Mouse (Mus musculus): ENCODE measurements at regions not wholly inside any gene's neighbourhood (a gene's known extent, or its start where the extent isn't known, plus 50 kb on each side); places are given as distances from the start of the nearest gene placed in this dataset.
A peak's percentile ranks its signal among the peaks of the same experiment; 100 is the strongest.

- 74% methylated on average over 1 of the region's 1 CpGs for WGBS
- Histone ChIP-seq H3K4me2 (no peak overlapping the region), H3K9me3 (no peaks in the 10 kb centered on the region), H3K4me1 (replicated peaks) (no peaks in the 10 kb centered on the region), H3K9ac (no peak overlapping the region), H3K4me3 (no peak overlapping the region), H3K27ac (no peak overlapping the region), H3K27me3 (no peaks in the 10 kb centered on the region), H3K36me3 (no peaks in the 10 kb centered on the region)
- ATAC-seq (ENCODE audit: low FRiP score) = no peak
These were observed 115.3 kb downstream of the Rgs21 start for GRCm38 (mm10) chr1:144452141-144452540.

- Histone ChIP-seq H3K4me2 (no peak overlapping the region), H3K36me3 (no peaks in the 10 kb centered on the region), H3K9me3 (no peaks in the 10 kb centered on the region), H3K4me3 (no peak overlapping the region), H3K27ac (no peak overlapping the region), H3K4me1 (replicated peaks) (no peaks in the 10 kb centered on the region), H3K9ac (no peak overlapping the region), H3K27me3 (no peaks in the 10 kb centered on the region)
- WGBS = 76% methylated on average over 1 of the region's 1 CpGs
- no peak for ATAC-seq (ENCODE audit: low FRiP score)
These were observed 115.7 kb downstream of the Rgs21 start for GRCm38 (mm10) chr1:144451731-144452130.

- WGBS = 85% methylated on average over 2 of the region's 2 CpGs
- H3K9ac ChIP-seq = no peak overlapping the region
- H3K27ac ChIP-seq = no peak overlapping the region
- no peak overlapping the region for H3K4me3 ChIP-seq
- H3K4me1 ChIP-seq (replicated peaks) = no peaks in the 10 kb centered on the region
- no peaks in the 10 kb centered on the region for H3K36me3 ChIP-seq
- H3K27me3 ChIP-seq = no peaks in the 10 kb centered on the region
- ATAC-seq (ENCODE audit: low FRiP score) = no peak
- H3K9me3 ChIP-seq = no peaks in the 10 kb centered on the region
- no peak overlapping the region for H3K4me2 ChIP-seq
These were observed 130.8 kb downstream of the Rgs21 start for GRCm38 (mm10) chr1:144436617-144437016.

DNA sequence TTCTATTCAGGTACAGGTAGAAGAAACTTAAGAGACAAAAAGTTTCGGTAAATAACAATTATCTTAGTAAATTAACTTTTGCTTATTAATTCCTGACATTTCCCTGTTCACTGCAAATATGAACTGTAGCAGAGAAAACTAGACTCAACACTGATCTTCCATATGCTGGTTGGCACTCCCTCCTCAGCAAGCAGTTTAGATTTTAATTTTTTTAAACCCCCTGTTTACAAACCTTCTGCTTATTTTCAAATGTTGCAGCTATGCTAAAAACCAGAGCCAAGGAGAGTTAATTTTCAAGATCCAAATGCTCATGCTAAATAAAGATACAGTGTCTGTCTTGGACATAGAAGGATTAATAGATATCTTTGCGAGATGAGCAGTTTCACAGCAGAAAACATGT lies 134.7 kb downstream of the Rgs21 start:
- WGBS = 91% methylated on average over 2 of the region's 2 CpGs
- no peak overlapping the region for H3K27ac ChIP-seq
- no peak overlapping the region for H3K4me2 ChIP-seq
- H3K9me3 ChIP-seq = no peaks in the 10 kb centered on the region
- H3K4me3 ChIP-seq = no peak overlapping the region
- no peak overlapping the region for H3K9ac ChIP-seq
- H3K36me3 ChIP-seq = no peaks in the 10 kb centered on the region
- ATAC-seq (ENCODE audit: low FRiP score) = no peak
- H3K27me3 ChIP-seq = no peaks in the 10 kb centered on the region
- H3K4me1 ChIP-seq (replicated peaks) = no peaks in the 10 kb centered on the region

DNA sequence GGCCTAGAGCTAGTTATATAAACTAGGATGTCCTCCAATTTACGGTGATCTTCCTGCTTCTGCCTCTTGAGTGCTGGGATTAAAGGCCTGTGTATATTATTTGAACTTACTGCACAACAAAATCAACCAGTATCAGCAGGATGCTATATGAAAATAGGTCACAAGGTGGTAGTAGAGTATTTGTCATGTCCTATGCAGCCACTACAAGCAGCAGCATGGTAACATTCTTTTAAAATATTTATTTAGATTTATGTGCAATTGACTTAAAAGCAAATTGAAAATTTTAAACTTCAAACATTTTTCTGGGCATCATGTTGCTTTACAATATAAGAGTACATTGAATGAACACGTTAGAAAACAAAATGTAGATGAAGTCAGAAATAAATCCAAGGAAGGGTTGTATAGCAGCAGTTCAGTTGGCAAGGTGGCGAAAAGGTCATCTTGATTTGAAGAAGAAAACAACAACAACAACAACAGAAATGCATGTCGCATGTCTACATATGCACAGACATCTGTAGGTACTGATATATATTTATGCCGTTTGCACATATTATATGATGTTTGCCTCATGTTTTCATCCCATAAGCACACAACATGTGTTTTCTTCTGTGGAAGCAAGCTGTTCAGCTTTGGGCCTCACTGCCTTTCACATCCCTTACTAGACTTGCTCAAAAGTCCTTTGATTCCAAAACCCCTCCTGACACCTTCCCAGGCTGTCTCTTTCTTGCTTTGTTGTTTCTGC lies 135.8 kb downstream of the Rgs21 start:
- H3K9ac ChIP-seq = no peak overlapping the region
- H3K4me2 ChIP-seq = no peak overlapping the region
- no peak overlapping the region for H3K4me3 ChIP-seq
- no peaks in the 10 kb centered on the region for H3K27me3 ChIP-seq
- ATAC-seq (ENCODE audit: low FRiP score) = peak; percentile 76; the same call in 1 of the 2 replicates
- H3K27ac ChIP-seq = no peak overlapping the region
- no peaks in the 10 kb centered on the region for H3K9me3 ChIP-seq
- H3K4me1 ChIP-seq (replicated peaks) = no peaks in the 10 kb centered on the region
- no peaks in the 10 kb centered on the region for H3K36me3 ChIP-seq
- 89% methylated on average over 5 of the region's 5 CpGs for WGBS

DNA sequence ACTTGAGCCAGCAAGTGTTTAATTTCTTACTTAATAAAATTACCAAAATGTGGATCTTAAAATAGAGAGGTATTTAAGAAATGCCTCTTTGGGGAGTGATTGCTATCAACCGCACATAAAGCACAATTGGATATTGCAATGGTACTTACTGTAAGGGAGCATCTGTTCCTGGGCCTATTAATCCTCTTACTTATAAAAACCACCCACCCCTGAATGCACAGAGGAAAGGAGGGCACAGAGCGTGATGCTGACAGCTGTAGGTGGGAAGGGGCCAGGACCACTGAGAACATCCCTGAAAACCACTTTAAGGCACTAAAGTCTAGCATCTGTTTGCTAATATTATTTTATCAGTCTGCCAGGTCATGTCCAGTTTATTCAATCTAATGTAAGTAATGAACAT lies 146.1 kb downstream of the Rgs21 start:
- H3K4me3 ChIP-seq = no peak overlapping the region
- H3K27me3 ChIP-seq = no peaks in the 10 kb centered on the region
- H3K4me2 ChIP-seq = no peak overlapping the region
- no peaks in the 10 kb centered on the region for H3K36me3 ChIP-seq
- H3K27ac ChIP-seq = no peak overlapping the region
- no peak overlapping the region for H3K9ac ChIP-seq
- WGBS = 64% methylated on average over 2 of the region's 2 CpGs
- no peaks in the 10 kb centered on the region for H3K9me3 ChIP-seq
- H3K4me1 ChIP-seq (replicated peaks) = no peaks in the 10 kb centered on the region
- no peak for ATAC-seq (ENCODE audit: low FRiP score)

DNA sequence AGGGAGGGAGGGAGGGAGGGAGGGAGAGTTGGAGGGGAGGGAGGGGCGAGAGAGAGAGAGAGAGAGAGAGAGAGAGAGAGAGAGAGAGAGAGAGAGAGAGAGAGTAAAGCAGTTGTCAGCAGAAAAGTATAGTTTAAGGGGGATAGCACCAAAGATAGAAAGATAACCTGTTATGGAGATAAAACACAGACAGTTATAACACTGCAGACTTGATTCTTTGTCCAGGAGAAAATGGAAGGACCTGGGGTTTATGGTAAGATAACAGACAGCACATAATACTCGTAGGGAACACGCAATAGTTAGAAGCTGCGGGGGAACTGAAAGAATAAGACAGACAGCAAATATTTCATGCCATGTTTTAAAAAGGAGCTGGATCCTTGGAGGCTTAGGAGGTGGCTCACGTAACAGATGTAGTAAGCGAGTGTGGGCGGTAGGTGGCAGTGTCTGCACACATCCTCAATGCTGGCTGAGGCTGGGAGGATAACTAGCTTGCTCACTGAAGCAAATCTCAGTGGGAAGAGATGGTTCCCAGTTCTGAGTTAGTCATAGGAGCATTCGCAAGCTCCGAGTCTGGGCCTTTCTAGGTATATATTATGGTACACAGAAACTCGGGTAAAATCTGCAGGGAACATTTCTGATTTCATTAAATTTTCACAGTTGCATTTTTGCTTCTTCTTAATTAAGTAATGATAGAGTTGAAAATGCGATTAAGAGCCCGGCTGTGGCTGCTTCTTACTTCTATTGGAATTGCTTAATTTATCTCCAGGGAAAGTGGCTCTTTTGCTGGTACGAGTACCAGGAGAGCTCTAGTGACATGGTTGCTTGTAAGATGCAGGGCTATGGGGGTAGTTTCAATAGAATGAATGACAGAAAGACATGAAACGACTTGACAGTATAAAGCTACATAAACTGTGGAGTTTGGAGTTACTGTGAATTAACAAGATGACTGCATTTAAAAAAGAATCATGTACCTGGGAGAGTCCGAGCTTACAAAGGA lies 157.6 kb upstream of the Rgs1 start:
- H3K9ac ChIP-seq = no peak overlapping the region
- H3K4me2 ChIP-seq = 0 out of 2 replicates have a peak overlapping the region, but pooled peaks have one; percentile 21
- H3K4me3 ChIP-seq = no peak overlapping the region
- no peaks in the 10 kb centered on the region for H3K27me3 ChIP-seq
- no peaks in the 10 kb centered on the region for H3K4me1 ChIP-seq (replicated peaks)
- ATAC-seq (ENCODE audit: low FRiP score) = peak; percentile 95
- no peak overlapping the region; the same call in 1 of the 2 replicates for H3K27ac ChIP-seq
- no peaks in the 10 kb centered on the region for H3K36me3 ChIP-seq
- H3K9me3 ChIP-seq = no peaks in the 10 kb centered on the region
- 29% methylated on average over 14 of the region's 15 CpGs for WGBS

GRCm38 (mm10) chr1:144405724-144406123 lies 156.7 kb upstream of the Rgs1 start:
- Histone ChIP-seq H3K27me3 (no peaks in the 10 kb centered on the region), H3K4me3 (no peak overlapping the region), H3K36me3 (no peaks in the 10 kb centered on the region), H3K4me2 (no peak overlapping the region), H3K27ac (no peak overlapping the region), H3K4me1 (replicated peaks) (no peaks in the 10 kb centered on the region), H3K9me3 (no peaks in the 10 kb centered on the region), H3K9ac (no peak overlapping the region)
- ATAC-seq (ENCODE audit: low FRiP score) = no peak

DNA sequence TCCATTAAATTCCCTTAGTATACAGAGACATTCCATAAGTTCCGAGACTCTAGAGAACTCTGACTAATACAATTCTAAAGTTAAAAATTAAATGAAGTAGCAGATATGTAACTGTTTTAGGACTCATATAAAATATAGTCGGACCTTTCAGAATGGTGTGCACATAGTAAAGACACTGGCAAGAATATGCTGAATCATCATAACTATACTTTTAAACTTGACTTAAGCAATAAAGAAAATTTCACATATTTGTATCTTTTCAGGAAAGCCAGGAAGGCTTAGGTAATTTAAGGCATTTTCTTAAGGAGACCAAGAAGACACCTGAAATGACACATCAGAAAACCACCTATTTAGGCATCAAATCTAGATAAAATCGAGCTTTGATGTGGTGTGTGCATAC lies 156.0 kb upstream of the Rgs1 start:
- H3K4me1 ChIP-seq (replicated peaks) = no peaks in the 10 kb centered on the region
- H3K36me3 ChIP-seq = no peaks in the 10 kb centered on the region
- H3K9me3 ChIP-seq = no peaks in the 10 kb centered on the region
- H3K27ac ChIP-seq = no peak overlapping the region
- WGBS = 82% methylated on average over 3 of the region's 3 CpGs
- H3K27me3 ChIP-seq = no peaks in the 10 kb centered on the region
- no peak overlapping the region for H3K4me2 ChIP-seq
- no peak overlapping the region for H3K4me3 ChIP-seq
- no peak overlapping the region for H3K9ac ChIP-seq
- ATAC-seq (ENCODE audit: low FRiP score) = no peak

GRCm38 (mm10) chr1:144379991-144380594 lies 131.1 kb upstream of the Rgs1 start:
- no peaks in the 10 kb centered on the region for H3K4me1 ChIP-seq (replicated peaks)
- H3K27ac ChIP-seq = no peak overlapping the region
- no peak overlapping the region for H3K4me3 ChIP-seq
- no peaks in the 10 kb centered on the region for H3K36me3 ChIP-seq
- no peaks in the 10 kb centered on the region for H3K27me3 ChIP-seq
- H3K4me2 ChIP-seq = no peak overlapping the region
- no peak overlapping the region for H3K9ac ChIP-seq
- WGBS = 52% methylated on average over 3 of the region's 3 CpGs
- no peak for ATAC-seq (ENCODE audit: low FRiP score)
- H3K9me3 ChIP-seq = no peaks in the 10 kb centered on the region

GRCm38 (mm10) chr1:144374121-144374520 lies 125.1 kb upstream of the Rgs1 start:
- H3K9ac ChIP-seq = no peak overlapping the region
- no peak overlapping the region for H3K27ac ChIP-seq
- no peaks in the 10 kb centered on the region for H3K27me3 ChIP-seq
- ATAC-seq (ENCODE audit: low FRiP score) = no peak
- H3K36me3 ChIP-seq = no peaks in the 10 kb centered on the region
- H3K9me3 ChIP-seq = no peaks in the 10 kb centered on the region
- H3K4me2 ChIP-seq = no peak overlapping the region
- no peaks in the 10 kb centered on the region for H3K4me1 ChIP-seq (replicated peaks)
- H3K4me3 ChIP-seq = no peak overlapping the region

DNA sequence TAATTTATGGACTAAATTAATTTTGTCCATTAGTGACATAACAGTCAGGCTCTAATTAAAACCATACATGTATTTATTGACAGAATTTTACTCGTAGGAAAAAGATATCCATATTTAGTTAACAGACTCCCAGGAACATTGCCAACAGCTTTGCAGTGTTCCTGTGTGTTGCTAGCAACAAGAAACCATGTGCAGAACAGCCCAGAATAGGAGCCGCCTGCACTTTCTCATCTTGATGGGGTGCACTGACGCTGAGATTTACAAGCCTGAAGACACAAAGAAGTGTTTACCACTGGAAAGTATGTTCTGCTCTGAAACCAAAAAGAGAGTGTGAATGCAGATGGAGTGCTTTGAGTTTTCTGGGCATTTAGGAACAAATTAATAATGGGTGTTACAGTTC lies 118.5 kb upstream of the Rgs1 start:
- no peak overlapping the region for H3K4me3 ChIP-seq

More for the DNA sequence above, 118.5 kb upstream of the Rgs1 start:
- no peak overlapping the region for H3K4me2 ChIP-seq
- H3K27me3 ChIP-seq = no peaks in the 10 kb centered on the region
- no peaks in the 10 kb centered on the region for H3K9me3 ChIP-seq
- H3K9ac ChIP-seq = no peak overlapping the region
- ATAC-seq (ENCODE audit: low FRiP score) = no peak
- 88% methylated on average over 3 of the region's 3 CpGs for WGBS
- H3K36me3 ChIP-seq = no peaks in the 10 kb centered on the region
- H3K4me1 ChIP-seq (replicated peaks) = no peaks in the 10 kb centered on the region
- no peak overlapping the region for H3K27ac ChIP-seq

Measured in hindbrain, embryonic 13.5 days (tissue).